9 mouse cellular contexts compared by ENCODE assay signal in genomic region chr6:51211418-51211817, GRCm38 (mm10).
A peak's percentile ranks its signal among the peaks of the same experiment; 100 is the strongest.
DNase-seq lines count a peak whose midpoint lies in the region; ATAC-seq and TF ChIP-seq lines count a peak whose summit lies in the region.
"Had no signal": no experiment of that assay in that cellular context is flagged by ENCODE, and none has a peak within 500 bp of the region (broad histone marks: within the 10 kb centered on the region; RNA-seq: fewer than 3 reads in every experiment).

No protein-coding gene starts in this region.

- no peaks in the 10 kb centered on the region for H3K4me1 ChIP-seq in kidney, postnatal 0 days (replicated peaks; ENCODE audit: insufficient read depth, low read length)
- H3K4me1 ChIP-seq in heart, embryonic 16.5 days (ENCODE audit: control insufficient read depth, insufficient read depth, low read length), result peaks cover 25% of the 10 kb centered on the region

- H3K4me3 ChIP-seq in kidney, postnatal 0 days (replicated peaks; ENCODE audit: low read depth, low read length), result no peak overlapping the region
- H3K4me3 ChIP-seq in heart, embryonic 16.5 days (ENCODE audit: low read length), result peak overlapping the region; percentile 17

- no peaks in the 10 kb centered on the region; the same call in 1 of the 2 replicates for H3K27me3 ChIP-seq in kidney, postnatal 0 days (ENCODE audit: insufficient read depth, low read length)
- H3K27me3 ChIP-seq in heart, embryonic 16.5 days (ENCODE audit: control insufficient read depth, insufficient read depth, low read length), result peaks cover 4% of the 10 kb centered on the region

- peak; percentile 80 for DNase-seq in kidney, postnatal 0 days (ENCODE audit: low spot score)
- no peak for DNase-seq in kidney, postnatal 25 days
- peak; percentile 49 for DNase-seq in 416B (ENCODE audit: low read depth)
- peak; percentile 80 for DNase-seq in adipocyte (ENCODE audit: low spot score)
- DNase-seq in frontal cortex, postnatal 36 days (ENCODE audit: low spot score in 2 of 2), result no peak
- DNase-seq in cerebellum, adult 11-12 months, result no peak
- DNase-seq: thymus, postnatal 25 days had no signal

- H3K27ac ChIP-seq in kidney, postnatal 0 days, result no peak overlapping the region
- H3K27ac ChIP-seq in heart, embryonic 16.5 days (ENCODE audit: low read length), result peak overlapping the region; percentile 66

- ATAC-seq in kidney, postnatal 0 days (replicated peaks; ENCODE audit: low FRiP score, low read depth), result no peak; the same call in 1 of the 2 replicates
- ATAC-seq in heart, embryonic 16.5 days (replicated peaks; ENCODE audit: extremely low read depth, insufficient read depth, low FRiP score), result peak; percentile 64
- ATAC-seq: forebrain, embryonic 16.5 days had no signal

- H3K4me2 ChIP-seq in kidney, postnatal 0 days (ENCODE audit: low read length), result 0 out of 2 replicates have a peak overlapping the region, but pooled peaks have one; percentile 17
- peak overlapping the region; percentile 54 for H3K4me2 ChIP-seq in heart, embryonic 16.5 days (ENCODE audit: low read depth, low read length)

- H3K9ac ChIP-seq in kidney, postnatal 0 days (ENCODE audit: low read depth, low read length), result no peak overlapping the region
- H3K9ac ChIP-seq in heart, embryonic 16.5 days (ENCODE audit: low read length), result peak overlapping the region; percentile 49

- 20% methylated on average over 7 of the region's 7 CpGs for WGBS in kidney, postnatal 0 days
- 3% methylated on average over 7 of the region's 7 CpGs for WGBS in heart, embryonic 16.5 days

- no peaks in the 10 kb centered on the region for H3K9me3 ChIP-seq in kidney, postnatal 0 days (replicated peaks; ENCODE audit: low read length)
- no peaks in the 10 kb centered on the region for H3K9me3 ChIP-seq in heart, embryonic 16.5 days (replicated peaks; ENCODE audit: control insufficient read depth, low read length)

- TF ChIP-seq CTCF in kidney, postnatal 0 days (IDR thresholded peaks at IDR 0.05; ENCODE audit: low read depth), result peak; percentile 50

- no peaks in the 10 kb centered on the region for H3K36me3 ChIP-seq in kidney, postnatal 0 days (ENCODE audit: insufficient read depth, low read length)
- H3K36me3 ChIP-seq in heart, embryonic 16.5 days (ENCODE audit: control insufficient read depth, insufficient read depth), result no peaks in the 10 kb centered on the region

Comparison
In these comparisons a context has a peak if more than half of its experiments do, and no peak if none do; other contexts are left out.
1. DNase-seq: peak in kidney, postnatal 0 days (single experiment), 416B (single experiment) and adipocyte (single experiment); none in kidney, postnatal 25 days (0 of 2), frontal cortex, postnatal 36 days (0 of 2) and cerebellum, adult 11-12 months (single experiment).